Mouse (Mus musculus) left cerebral cortex, adult 18-20 months (tissue): Measurements from ENCODE around the gene Pabpc4. TPM values are rescaled to one million over a fixed set of nuclear protein-coding genes. Genes with fewer than 3 reads are reported as not detected.

ENCODE experiments used
- DNase-seq, 2 experiments: peaks; one replicate each; pipeline ENCODE4 v3.0.0; 2021 to 2022; ENCODE audit warnings: low spot score in 2 of 2, mixed read lengths in 1 of 2
- total RNA-seq, 2 experiments: library from RNA; stranded (reverse); gene quantifications; 2 replicates each; pipeline ENCODE4 v1.2.3; 2021

Gene Pabpc4
- total RNA-seq, 2 experiments from 2014 or later, result 40.3 to 42.2 TPM

- DNase-seq, result no peak
Observed at GRCm38 (mm10) chr4:123342091-123342641, 80.0 kb downstream of the Pabpc4 start.

- peak in 1 of 2 experiments; percentile 27 for DNase-seq
Observed at GRCm38 (mm10) chr4:123342642-123343470, 80.7 kb downstream of the Pabpc4 start, which contains the start of gene Bmp8a. Bmp8a (minus strand) TSS chr4:123343252.

GRCm38 (mm10) chr4:123343471-123343789, 81.3 kb downstream of the Pabpc4 start:
- DNase-seq, result no peak

Other genes with a start within 250 kb of the Pabpc4 start
- 10 to 100 TPM; 18.0 to 18.2 TPM for gene Trit1, start 245.8 kb upstream of the Pabpc4 start, total RNA-seq
- under 1 TPM in 1 of 2 experiments, not detected in 1; 0.23 TPM for gene Bmp8b, start 157.2 kb upstream of the Pabpc4 start, total RNA-seq
- gene Oxct2b, start 146.1 kb upstream of the Pabpc4 start, total RNA-seq, result not detected
- gene Ppie, start 122.4 kb upstream of the Pabpc4 start, total RNA-seq, result 10 to 100 TPM; 22.0 to 23.4 TPM
- 100 to 1,000 TPM; 525 to 560 TPM for gene Hpcal4, start 79.1 kb upstream of the Pabpc4 start, total RNA-seq
- 10 to 100 TPM; 10.5 to 13.4 TPM for gene Nt5c1a, start 60.8 kb upstream of the Pabpc4 start, total RNA-seq
- 1 to 10 TPM; 3.5 to 3.9 TPM for gene Heyl, start 28.8 kb upstream of the Pabpc4 start, total RNA-seq
- under 1 TPM; 0.23 to 0.26 TPM for gene Oxct2a, start 61.3 kb downstream of the Pabpc4 start, total RNA-seq
- under 1 TPM in 1 of 2 experiments, not detected in 1; 0.19 TPM for gene Bmp8a, start 80.9 kb downstream of the Pabpc4 start, total RNA-seq